ENCODE assay signal across 8 mouse cellular contexts in the genomic region with DNA sequence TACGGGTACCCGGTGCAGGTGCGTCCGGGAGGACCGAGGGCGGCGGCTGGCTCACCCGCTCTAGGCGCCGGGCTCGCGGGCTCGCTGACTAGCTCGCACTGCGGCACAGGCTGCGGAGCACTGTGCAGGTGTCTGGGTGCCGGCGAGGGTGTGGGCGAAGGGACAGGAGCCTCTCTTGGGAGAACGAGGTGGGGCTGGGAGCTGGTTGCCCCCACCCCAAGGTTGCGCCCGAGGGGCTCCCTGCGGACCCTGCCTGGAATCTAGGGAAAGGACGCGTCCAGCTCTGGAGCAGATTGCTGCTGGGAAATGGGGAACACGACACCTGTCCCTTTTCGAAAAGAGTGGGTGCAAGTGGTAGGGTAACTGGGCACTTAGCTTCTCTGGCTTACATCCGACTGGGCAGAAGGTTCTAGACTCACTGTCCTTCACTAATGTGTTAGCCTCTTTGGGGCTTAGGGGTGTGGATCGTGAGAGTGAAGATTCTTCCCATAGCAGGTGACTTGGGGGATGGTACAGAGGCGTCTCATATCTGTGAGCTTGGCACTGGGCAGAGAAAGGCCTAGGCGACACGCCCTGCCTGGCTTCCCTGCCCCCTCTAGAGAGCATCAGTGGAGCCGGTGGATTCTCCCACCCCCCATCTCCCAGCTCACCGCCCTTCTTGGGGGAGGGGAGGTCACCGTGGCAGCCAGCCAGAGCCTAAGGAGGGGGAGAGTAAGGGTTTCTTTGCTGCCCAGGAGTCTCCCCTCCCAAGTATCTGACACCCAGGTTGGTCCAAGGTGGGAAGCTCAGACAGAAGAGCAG. TPM values are rescaled to one million over a fixed set of nuclear protein-coding genes. Genes with fewer than 3 reads are reported as not detected.
DNase-seq lines count a peak whose midpoint lies in the region; ATAC-seq and TF ChIP-seq lines count a peak whose summit lies in the region.

No protein-coding gene starts in this region.

- peak; percentile 36 for DNase-seq in kidney, adult 18-20 months
- DNase-seq in kidney, adult 9 months, result no peak
- no peak for DNase-seq in forebrain, embryonic 10.5 days (ENCODE audit: extremely low spot score, low spot score)
- peak; percentile 24 for DNase-seq in lung, postnatal 0 days (ENCODE audit: low spot score)
- DNase-seq in gastrocnemius, postnatal 25 days, result no peak

- no peak for TF ChIP-seq CTCF in bone marrow macrophage, adult 2 months (IDR thresholded peaks at IDR 0.05; ENCODE audit: low read depth, low read length)
- TF ChIP-seq CTCF in intestine, postnatal 0 days (IDR thresholded peaks at IDR 0.05; ENCODE audit: low read depth), result no peak
- TF ChIP-seq CTCF in lung, postnatal 0 days (IDR thresholded peaks at IDR 0.05), result no peak

- H3K9ac ChIP-seq in intestine, postnatal 0 days (ENCODE audit: low read depth, low read length), result peak overlapping the region; percentile 50; the same call in 1 of the 2 replicates
- peak overlapping the region; percentile 54; the same call in 1 of the 2 replicates for H3K9ac ChIP-seq in lung, postnatal 0 days (replicated peaks; ENCODE audit: low read depth)
- peak overlapping the region; percentile 36; the same call in 1 of the 2 replicates for H3K9ac ChIP-seq in stomach, embryonic 14.5 days (replicated peaks; ENCODE audit: low read depth, low read length)

- no peaks in the 10 kb centered on the region for H3K9me3 ChIP-seq in forebrain, embryonic 10.5 days
- no peaks in the 10 kb centered on the region for H3K9me3 ChIP-seq in intestine, postnatal 0 days (ENCODE audit: control insufficient read depth)
- no peaks in the 10 kb centered on the region for H3K9me3 ChIP-seq in lung, postnatal 0 days (ENCODE audit: low read length)
- H3K9me3 ChIP-seq in stomach, embryonic 14.5 days (ENCODE audit: control insufficient read depth, low read depth, low read length), result no peaks in the 10 kb centered on the region

- peak; percentile 23 for ATAC-seq in intestine, postnatal 0 days
- peak; percentile 25; the same call in 1 of the 2 replicates for ATAC-seq in lung, postnatal 0 days
- ATAC-seq in stomach, embryonic 14.5 days (ENCODE audit: insufficient number of reproducible peaks, insufficient read depth, low FRiP score, low read depth), result peak; percentile 68

- TF ChIP-seq EP300 in lung, postnatal 0 days (IDR thresholded peaks at IDR 0.05), result no peak

- H3K36me3 ChIP-seq in forebrain, embryonic 10.5 days (replicated peaks), result 0 out of 2 replicates have a peak, but pooled peaks cover 5% of the 10 kb centered on the region
- H3K36me3 ChIP-seq in intestine, postnatal 0 days (ENCODE audit: control insufficient read depth, insufficient read depth), result no peaks in the 10 kb centered on the region
- H3K36me3 ChIP-seq in lung, postnatal 0 days (ENCODE audit: insufficient read depth, low read length), result no peaks in the 10 kb centered on the region
- H3K36me3 ChIP-seq in stomach, embryonic 14.5 days (ENCODE audit: control insufficient read depth, insufficient read depth, low read length), result no peaks in the 10 kb centered on the region

- WGBS in forebrain, embryonic 10.5 days, result 1% methylated on average over 35 of the region's 35 CpGs
- WGBS in intestine, postnatal 0 days, result 2% methylated on average over 35 of the region's 35 CpGs
- WGBS in lung, postnatal 0 days, result under 1% methylated on average over 35 of the region's 35 CpGs
- under 1% methylated on average over 35 of the region's 35 CpGs for WGBS in stomach, embryonic 14.5 days

- peaks cover 13% of the 10 kb centered on the region for H3K4me1 ChIP-seq in bone marrow macrophage, adult 2 months (ENCODE audit: control insufficient read depth, insufficient read depth, low read length)
- H3K4me1 ChIP-seq in forebrain, embryonic 10.5 days, result peaks cover 59% of the 10 kb centered on the region
- 0 out of 2 replicates have a peak, but pooled peaks cover 3% of the 10 kb centered on the region for H3K4me1 ChIP-seq in intestine, postnatal 0 days (replicated peaks; ENCODE audit: control insufficient read depth, insufficient read depth, low read length)
- H3K4me1 ChIP-seq in lung, postnatal 0 days (ENCODE audit: insufficient read depth, low read depth, low read length), result peaks cover 21% of the 10 kb centered on the region
- H3K4me1 ChIP-seq in stomach, embryonic 14.5 days (ENCODE audit: control insufficient read depth, insufficient read depth, low read length), result 0 out of 2 replicates have a peak, but pooled peaks cover 7% of the 10 kb centered on the region

- H3K27me3 ChIP-seq in forebrain, embryonic 10.5 days (ENCODE audit: poor library complexity, severe bottlenecking), result peaks cover 63% of the 10 kb centered on the region
- H3K27me3 ChIP-seq in intestine, postnatal 0 days (replicated peaks; ENCODE audit: control insufficient read depth, insufficient read depth, low read length), result peaks cover 33% of the 10 kb centered on the region
- peaks cover 13% of the 10 kb centered on the region; the same call in 1 of the 2 replicates for H3K27me3 ChIP-seq in lung, postnatal 0 days (replicated peaks; ENCODE audit: insufficient read depth, low read length)
- peaks cover 32% of the 10 kb centered on the region for H3K27me3 ChIP-seq in stomach, embryonic 14.5 days (ENCODE audit: control insufficient read depth, insufficient read depth, low read length)

- TF ChIP-seq POLR2A in bone marrow macrophage, adult 2 months (IDR thresholded peaks at IDR 0.05; ENCODE audit: borderline replicate concordance, low read depth, low read length), result no peak

- H3K4me3 ChIP-seq in bone marrow macrophage, adult 2 months (ENCODE audit: insufficient read depth, low read length), result peak overlapping the region; percentile 78
- peak overlapping the region; percentile 80 for H3K4me3 ChIP-seq in forebrain, embryonic 10.5 days
- H3K4me3 ChIP-seq in intestine, postnatal 0 days (ENCODE audit: low read depth, low read length), result peak overlapping the region; percentile 57
- peak overlapping the region; percentile 63 for H3K4me3 ChIP-seq in lung, postnatal 0 days (ENCODE audit: low read depth, low read length)
- peak overlapping the region; percentile 61 for H3K4me3 ChIP-seq in stomach, embryonic 14.5 days (ENCODE audit: low read depth, low read length)

- no peak overlapping the region for H3K27ac ChIP-seq in bone marrow macrophage, adult 2 months (ENCODE audit: insufficient read depth, low read depth, low read length)
- peak overlapping the region; percentile 90 for H3K27ac ChIP-seq in forebrain, embryonic 10.5 days
- no peak overlapping the region for H3K27ac ChIP-seq in intestine, postnatal 0 days (ENCODE audit: low read depth, low read length)
- no peak overlapping the region for H3K27ac ChIP-seq in lung, postnatal 0 days (ENCODE audit: low read length)
- no peak overlapping the region for H3K27ac ChIP-seq in stomach, embryonic 14.5 days (ENCODE audit: low read length)

- peak overlapping the region; percentile 95 for H3K4me2 ChIP-seq in intestine, postnatal 0 days (replicated peaks; ENCODE audit: low read depth)
- peak overlapping the region; percentile 94 for H3K4me2 ChIP-seq in lung, postnatal 0 days (replicated peaks; ENCODE audit: low read depth, low read length)
- H3K4me2 ChIP-seq in stomach, embryonic 14.5 days (replicated peaks; ENCODE audit: low read depth, low read length), result peak overlapping the region; percentile 97

RNA-seq across cellular contexts. Expression of gene Rab6b, which starts 1.1 kb away (rescaled TPM):
- 11.1 and 11.4 TPM in 2 replicates for polyA plus RNA-seq in bone marrow macrophage, adult 2 months (2012; ENCODE audit: insufficient read depth, insufficient read length, missing spikeins)
- polyA plus RNA-seq in forebrain, embryonic 10.5 days (2016; fragmentation: Nextera tagmentation; extraction: Ambion mirVana), result 8.3 and 9.1 TPM in 2 replicates
- 3.7 and 4.3 TPM in 2 replicates for polyA plus RNA-seq in intestine, postnatal 0 days (2015; fragmentation: Nextera tagmentation; extraction: Ambion mirVana)
- 6.8 and 7.3 TPM in 2 replicates for polyA plus RNA-seq in lung, postnatal 0 days (2015; fragmentation: Nextera tagmentation; extraction: Ambion mirVana)
- polyA plus RNA-seq in stomach, embryonic 14.5 days (2014; fragmentation: Nextera tagmentation; extraction: Ambion mirVana), result 5.4 and 6.1 TPM in 2 replicates
- total RNA-seq in gastrocnemius, postnatal 25 days (2021), result under 1 TPM; 0.61 to 0.72 TPM

Comparison
In these comparisons a context has a peak if more than half of its experiments do, and no peak if none do; other contexts are left out.
1. DNase-seq: peak in kidney, adult 18-20 months (single experiment) and lung, postnatal 0 days (single experiment); none in kidney, adult 9 months (single experiment), forebrain, embryonic 10.5 days (single experiment) and gastrocnemius, postnatal 25 days (single experiment).
2. Peak in every context shown above with its lines, with median percentiles within 50 percentile points of each other: H3K4me3 ChIP-seq, ATAC-seq, H3K4me2 ChIP-seq and H3K9ac ChIP-seq.